Mouse (Mus musculus) embryonic facial prominence, embryonic 14.5 days (tissue): ENCODE results near the gene Cela1. TPM values are rescaled to one million over a fixed set of nuclear protein-coding genes. Genes with fewer than 3 reads are reported as not detected.
A peak's percentile ranks its signal among the peaks of the same experiment; 100 is the strongest.

Experiments used
- ATAC-seq: fragments of 200-750 bp; cut with Nextera tagmentation; 2 replicates; pipeline ENCODE4 v1.8.0; 2017; ENCODE audit warnings: low read depth, moderate number of reproducible peaks, moderate TSS enrichment
- DNase-seq: peaks from one replicate; pipeline ENCODE4 v3.0.0-alpha.2; 2015; ENCODE audit warnings: low spot score
- H3K27ac ChIP-seq: fragments of 300-500 bp; sonication (generic); replicated peaks from 2 replicates; pipeline ENCODE4 v1.5.1; 2014; ENCODE audit warnings: low read depth, mild to moderate bottlenecking, low read length, moderate library complexity
- H3K27me3 ChIP-seq: fragments of 300-500 bp; sonication (generic); replicated peaks from 2 replicates; pipeline ENCODE4 v1.6.1; 2014; ENCODE audit warnings: low read length; ENCODE audit not compliant: control insufficient read depth, insufficient read depth
- H3K36me3 ChIP-seq: fragments of 300-500 bp; sonication (generic); 2 replicates; pipeline ENCODE4 v1.6.1; 2014; ENCODE audit warnings: low read length, mixed read lengths; ENCODE audit not compliant: control insufficient read depth, insufficient read depth
- H3K4me1 ChIP-seq: fragments of 300-500 bp; sonication (generic); 2 replicates; pipeline ENCODE4 v1.6.1; 2014; ENCODE audit warnings: antibody characterized with exemption, low read length; ENCODE audit not compliant: control insufficient read depth, insufficient read depth
- H3K4me2 ChIP-seq: fragments of 300-500 bp; sonication (generic); 2 replicates; pipeline ENCODE4 v1.6.1; 2014; ENCODE audit warnings: low read depth, mild to moderate bottlenecking, low read length, moderate library complexity, mixed read lengths
- H3K4me3 ChIP-seq: fragments of 300-500 bp; sonication (generic); 2 replicates; pipeline ENCODE4 v1.5.1; 2014; ENCODE audit warnings: low read depth, mild to moderate bottlenecking, low read length
- H3K9ac ChIP-seq: fragments of 300-500 bp; sonication (generic); 2 replicates; pipeline ENCODE4 v1.6.1; 2014; ENCODE audit warnings: low read depth, mild to moderate bottlenecking, low read length, moderate library complexity, mixed read lengths
- H3K9me3 ChIP-seq: fragments of 300-500 bp; sonication (generic); 2 replicates; pipeline ENCODE4 v1.6.1; 2016; ENCODE audit warnings: low read length; ENCODE audit not compliant: control insufficient read depth
- WGBS: fragments of 180-500 bp; shearing (Covaris S2); extraction: QIAGEN DNeasy Blood & Tissue Kit; methylation state at CpG from one replicate; pipeline ENCODE4 v1.1.7; 2014; 5-methylcytosine and 5-hydroxymethylcytosine counted together
- polyA plus RNA-seq: library from polyadenylated mRNA; unstranded; fragments of >200 nt; fragmentation: Nextera tagmentation; extraction: Ambion mirVana; gene quantifications from 2 replicates; pipeline ENCODE4 v1.2.1, GENCODE M21; 2014

Cela1 gene
- polyA plus RNA-seq, 1 experiment from 2014 or later: 3.8 TPM

DNA sequence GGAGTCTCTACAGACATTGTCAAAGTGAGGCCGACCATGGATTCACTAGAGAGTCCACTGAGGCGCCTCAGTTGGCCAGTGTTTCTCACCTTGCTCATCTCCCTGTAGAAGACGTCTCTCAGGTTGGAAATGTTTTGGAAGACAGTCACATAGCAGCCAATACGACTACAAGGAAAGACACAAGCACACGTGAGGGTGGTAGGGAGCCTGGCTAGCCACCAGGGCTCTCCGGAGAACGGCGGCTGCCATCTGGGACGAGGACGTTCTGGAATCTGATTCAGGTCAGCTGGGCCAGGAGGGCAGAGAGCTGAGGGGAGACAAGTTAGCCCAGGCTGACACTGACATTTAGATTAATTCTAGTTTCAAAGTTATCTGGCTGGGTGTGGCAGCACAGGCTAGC lies 37.6 kb downstream of the Cela1 start:
- ATAC-seq: no peak
- 83% methylated on average over 10 of the region's 10 CpGs for WGBS

DNA sequence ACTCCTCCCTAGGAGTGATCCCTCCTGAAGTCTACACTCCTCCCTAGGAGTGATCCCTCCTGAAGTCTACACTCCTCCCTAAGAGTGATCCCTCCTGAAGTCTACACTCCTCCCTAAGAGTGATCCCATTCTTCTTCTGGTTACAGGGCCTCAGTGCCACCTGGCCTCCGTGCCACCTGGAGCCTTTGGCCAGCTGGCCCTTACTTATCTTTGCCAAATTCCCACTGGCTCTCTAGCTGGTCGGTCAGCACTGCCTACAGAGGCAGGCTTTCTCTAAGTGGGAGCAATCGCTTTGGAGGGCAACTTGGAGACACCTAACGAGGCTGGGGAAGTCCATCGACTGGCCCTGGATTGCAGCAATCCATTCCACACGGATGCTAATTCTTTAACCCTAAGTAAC lies 41.6 kb downstream of the Cela1 start:
- 65% methylated on average over 6 of the region's 6 CpGs for WGBS
- Histone ChIP-seq H3K4me1 (no peaks in the 10 kb centered on the region), H3K4me2 (no peak overlapping the region), H3K9ac (no peak overlapping the region), H3K36me3 (no peaks in the 10 kb centered on the region), H3K27ac (no peak overlapping the region), H3K4me3 (no peak overlapping the region), H3K27me3 (no peaks in the 10 kb centered on the region), H3K9me3 (no peaks in the 10 kb centered on the region)
- ATAC-seq (no peak), DNase-seq (no peak)

More for the DNA sequence above, 37.6 kb downstream of the Cela1 start:
- no peak overlapping the region for H3K4me3 ChIP-seq
- H3K27me3 ChIP-seq: no peaks in the 10 kb centered on the region
- no peaks in the 10 kb centered on the region for H3K4me1 ChIP-seq
- H3K9me3 ChIP-seq: no peaks in the 10 kb centered on the region
- H3K4me2 ChIP-seq: no peak overlapping the region
- H3K9ac ChIP-seq: no peak overlapping the region
- DNase-seq: no peak
- H3K27ac ChIP-seq: no peak overlapping the region
- H3K36me3 ChIP-seq: no peaks in the 10 kb centered on the region

DNA sequence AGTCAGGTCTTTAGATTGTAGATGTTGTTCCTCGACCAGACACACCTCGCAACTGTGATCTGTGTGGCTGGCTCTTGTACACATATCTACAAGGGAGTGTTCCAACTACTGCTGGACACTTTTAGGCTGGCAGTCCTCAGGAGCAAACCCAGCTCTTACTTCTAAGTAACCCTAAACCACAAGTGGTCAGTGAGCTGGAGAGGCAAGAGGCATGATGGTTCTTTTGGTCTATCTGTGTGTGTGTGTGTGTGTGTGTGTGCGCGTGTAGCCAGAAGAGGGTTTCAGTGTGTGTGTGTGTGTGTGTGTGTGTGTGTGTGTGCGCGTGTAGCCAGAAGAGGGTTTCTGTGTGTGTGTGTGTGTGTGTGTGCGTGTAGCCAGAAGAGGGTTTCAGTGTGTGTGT lies 45.3 kb downstream of the Cela1 start:
- 93% methylated on average over 5 of the region's 7 CpGs for WGBS

DNA sequence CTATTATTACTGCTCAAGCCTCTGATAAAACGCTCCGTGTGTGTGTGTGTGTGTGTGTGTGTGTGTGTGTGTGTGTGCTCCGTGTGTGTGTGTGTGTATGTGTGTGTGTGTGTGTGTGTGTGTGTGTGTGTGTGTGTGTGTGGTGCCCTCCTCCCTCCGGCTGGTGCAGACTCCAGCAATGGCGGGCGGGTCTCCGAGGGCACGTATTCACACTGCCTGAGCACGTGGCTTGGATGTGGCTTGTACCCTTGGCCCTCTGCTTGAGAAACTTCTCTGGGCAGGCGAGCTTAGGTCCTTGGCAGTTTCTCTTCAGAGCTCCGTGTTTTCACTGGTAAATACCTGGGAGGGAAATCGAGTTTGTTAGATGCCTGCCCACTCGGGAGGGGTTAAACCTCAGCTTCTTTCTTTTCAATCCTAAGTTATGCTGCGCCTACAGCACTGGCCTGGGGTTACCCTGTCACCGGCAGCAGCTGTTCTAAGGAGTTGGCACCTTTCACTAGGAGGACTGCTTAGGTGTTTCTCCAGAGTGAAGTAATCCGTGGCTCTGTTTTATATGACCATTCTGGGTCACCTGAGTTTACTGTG lies 46.4 kb downstream of the Cela1 start:
- H3K9me3 ChIP-seq: no peaks in the 10 kb centered on the region
- no peak for ATAC-seq
- H3K27ac ChIP-seq: no peak overlapping the region
- no peak overlapping the region for H3K4me2 ChIP-seq
- 59% methylated on average over 11 of the region's 16 CpGs for WGBS
- H3K27me3 ChIP-seq: peaks cover 25% of the 10 kb centered on the region
- no peak for DNase-seq
- H3K4me1 ChIP-seq: peaks cover 6% of the 10 kb centered on the region
- no peaks in the 10 kb centered on the region for H3K36me3 ChIP-seq
- H3K9ac ChIP-seq: no peak overlapping the region
- no peak overlapping the region for H3K4me3 ChIP-seq

More for the DNA sequence above, 45.3 kb downstream of the Cela1 start:
- peaks cover 13% of the 10 kb centered on the region for H3K27me3 ChIP-seq
- H3K9ac ChIP-seq: no peak overlapping the region
- no peak for ATAC-seq
- H3K4me1 ChIP-seq: no peaks in the 10 kb centered on the region
- no peaks in the 10 kb centered on the region for H3K36me3 ChIP-seq
- no peak overlapping the region for H3K27ac ChIP-seq
- H3K9me3 ChIP-seq: no peaks in the 10 kb centered on the region
- no peak overlapping the region for H3K4me3 ChIP-seq
- no peak overlapping the region for H3K4me2 ChIP-seq
- DNase-seq: no peak

DNA sequence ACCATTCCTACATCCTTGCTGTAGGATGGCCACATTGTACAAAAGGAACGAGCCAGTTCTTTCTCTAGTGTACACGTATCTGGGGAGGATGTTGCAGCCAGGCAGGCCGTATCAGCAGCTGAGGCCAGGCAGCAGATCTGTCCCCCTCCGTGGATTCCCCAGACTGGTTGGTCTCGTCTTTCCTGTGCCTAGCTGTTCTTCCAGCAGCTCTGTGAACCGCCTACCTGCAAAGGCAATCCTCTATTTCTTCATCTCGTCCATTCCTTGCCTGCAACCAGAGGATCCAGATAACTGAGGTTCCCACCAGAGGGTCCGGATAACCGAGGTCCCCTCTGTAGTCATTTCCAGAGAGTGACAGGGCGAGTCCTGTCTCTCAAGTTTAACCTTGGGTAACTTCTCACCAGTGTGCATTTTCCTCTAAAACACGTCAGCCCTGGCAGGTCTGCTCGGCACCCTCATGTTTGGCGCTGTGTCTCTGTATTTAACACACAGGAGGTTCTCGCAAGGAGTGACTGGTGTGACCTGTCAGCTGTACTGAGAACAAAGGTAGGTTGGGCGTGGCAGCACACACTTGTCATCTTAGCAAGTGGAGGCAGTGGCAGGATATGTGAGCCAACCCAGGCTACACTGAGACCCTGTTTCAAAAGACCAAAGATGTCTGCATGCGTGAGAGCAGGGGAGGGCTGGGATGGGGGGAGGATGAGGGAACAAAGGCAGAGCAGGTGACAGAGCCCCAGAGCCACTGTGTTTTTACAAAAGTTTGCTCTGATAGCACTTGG lies 47.6 kb downstream of the Cela1 start:
- Histone ChIP-seq H3K27ac (no peak overlapping the region), H3K4me2 (no peak overlapping the region), H3K9ac (no peak overlapping the region), H3K36me3 (no peaks in the 10 kb centered on the region), H3K27me3 (peaks cover 36% of the 10 kb centered on the region), H3K9me3 (no peaks in the 10 kb centered on the region), H3K4me1 (peaks cover 13% of the 10 kb centered on the region), H3K4me3 (no peak overlapping the region)
- DNase-seq (peak; percentile 30), ATAC-seq (no peak)
- WGBS: 62% methylated on average over 16 of the region's 16 CpGs

DNA sequence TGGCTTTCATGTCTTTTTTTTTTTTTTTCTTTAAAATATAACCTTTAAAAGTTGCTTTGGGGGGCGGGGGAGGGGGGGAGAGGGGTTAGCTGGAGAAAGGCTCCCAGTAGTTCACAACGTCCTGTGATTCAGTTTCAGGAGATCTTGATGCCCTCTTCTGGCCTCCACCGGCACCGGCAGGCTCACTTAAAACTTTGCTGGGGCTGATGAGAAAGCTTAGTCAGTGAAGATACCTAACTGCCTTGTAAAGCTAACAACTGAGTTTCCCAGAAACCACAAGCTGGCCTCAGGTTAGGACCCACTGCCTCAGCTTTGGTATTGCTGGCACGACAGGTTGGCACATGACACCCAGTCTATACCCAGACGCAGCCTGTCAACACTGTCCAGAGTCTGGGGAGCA lies 50.1 kb downstream of the Cela1 start:
- Histone ChIP-seq H3K4me1 (peaks cover 13% of the 10 kb centered on the region), H3K27ac (no peak overlapping the region), H3K4me3 (no peak overlapping the region), H3K4me2 (no peak overlapping the region), H3K27me3 (peaks cover 50% of the 10 kb centered on the region), H3K36me3 (no peaks in the 10 kb centered on the region), H3K9ac (no peak overlapping the region), H3K9me3 (no peaks in the 10 kb centered on the region)
- peak; percentile 46 for DNase-seq
- no peak for ATAC-seq
- 19% methylated on average over 6 of the region's 6 CpGs for WGBS

DNA sequence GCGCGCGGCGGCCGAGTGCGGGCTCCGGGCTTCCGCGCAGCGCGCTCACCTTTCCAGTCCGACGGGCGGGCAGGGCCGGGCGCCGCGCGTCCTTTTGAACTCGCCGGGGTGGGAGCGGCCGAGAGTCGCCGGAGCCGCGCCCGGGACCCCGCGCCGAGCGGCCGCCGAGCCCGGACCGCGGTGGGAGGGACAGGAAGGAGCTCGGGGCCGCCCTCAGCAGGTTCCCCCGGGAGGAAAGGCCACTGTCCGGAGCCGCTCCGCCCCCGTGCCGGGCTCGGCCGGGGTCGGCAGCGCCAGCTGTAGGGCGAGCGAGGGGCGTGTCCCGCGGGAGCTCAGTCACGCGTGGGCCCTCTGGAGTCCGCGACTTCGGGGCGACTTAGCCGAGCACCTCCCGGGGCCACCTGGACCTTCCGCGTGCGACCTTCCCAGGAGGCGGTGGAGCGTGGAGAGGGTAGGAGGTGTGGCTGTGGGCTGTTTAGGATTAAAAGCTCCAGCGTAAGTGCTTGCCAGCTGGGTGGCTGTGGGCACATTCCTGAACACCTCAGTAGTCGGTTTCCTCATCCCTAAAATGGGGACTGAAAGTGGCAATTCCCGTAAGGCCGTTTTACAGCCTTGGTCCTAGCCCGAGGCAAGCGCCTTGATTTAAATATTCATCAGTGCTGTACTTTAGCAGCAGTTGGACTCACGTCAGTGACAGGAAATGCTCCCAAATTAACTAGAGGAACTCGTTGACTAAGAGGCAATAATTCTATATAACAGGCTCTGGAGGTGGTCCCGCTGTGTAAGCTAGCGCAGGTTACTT lies 50.8 kb downstream of the Cela1 start, which contains the start of gene Smagp:
TSS of gene Smagp (minus strand) at position 241 of the 802 bp plus-strand sequence.
- ATAC-seq (peak; percentile 53; the same call in 1 of the 2 replicates), DNase-seq (peak; percentile 44)
- Histone ChIP-seq H3K9me3 (no peaks in the 10 kb centered on the region), H3K4me2 (peak within 1 kb of the TSS; percentile 94), H3K27me3 (peaks cover 50% of the 10 kb centered on the region), H3K9ac (peak within 1 kb of the TSS; percentile 60), H3K36me3 (no peaks in the 10 kb centered on the region), H3K4me1 (peaks cover 13% of the 10 kb centered on the region), H3K4me3 (peak within 1 kb of the TSS; percentile 59), H3K27ac (no peak within 1 kb of the TSS)
- WGBS: 1% methylated on average over 29 of the region's 77 CpGs

DNA sequence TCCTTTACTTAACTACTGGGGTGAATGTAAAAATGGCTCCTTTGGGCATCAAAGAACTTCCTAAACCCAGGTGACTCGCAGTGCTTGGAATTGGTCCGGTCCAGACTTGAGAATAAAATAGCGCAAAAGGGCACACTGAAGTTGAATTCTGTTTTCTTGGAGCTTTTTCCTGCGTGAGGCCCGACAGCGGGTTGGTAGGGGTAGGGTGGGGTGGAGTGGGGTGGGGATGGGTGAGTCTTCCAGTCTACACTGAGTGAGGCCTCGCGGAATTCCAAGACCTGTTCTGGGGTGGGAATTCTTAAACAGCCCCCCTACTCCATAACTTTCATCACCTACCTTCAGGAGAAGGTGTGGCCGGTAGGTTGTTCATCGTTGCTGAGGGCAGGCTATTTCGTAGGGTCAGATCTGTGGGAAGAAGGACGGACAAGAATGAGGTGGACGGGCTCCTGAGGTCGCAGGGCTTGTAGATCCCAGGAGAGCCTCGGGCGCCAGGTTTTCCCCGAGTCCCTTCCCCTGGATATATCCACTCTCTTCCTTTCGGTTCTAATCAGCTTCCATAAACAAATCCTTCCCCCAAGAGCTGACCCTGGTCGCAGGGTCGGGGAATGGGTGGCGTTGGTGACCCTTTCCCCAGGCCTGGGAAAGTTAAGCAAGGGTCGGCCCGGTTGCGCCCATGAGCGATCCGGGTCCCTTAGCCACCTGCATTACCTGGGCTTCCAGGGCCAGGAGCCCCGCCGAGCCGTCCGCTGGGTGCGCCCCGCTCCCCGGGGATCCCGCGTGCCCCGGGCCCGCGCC lies 51.7 kb downstream of the Cela1 start:
- DNase-seq: no peak
- Histone ChIP-seq H3K4me2 (peak overlapping the region; percentile 94), H3K4me1 (peaks cover 13% of the 10 kb centered on the region), H3K9me3 (no peaks in the 10 kb centered on the region), H3K27ac (no peak overlapping the region), H3K4me3 (peak overlapping the region; percentile 59), H3K27me3 (peaks cover 50% of the 10 kb centered on the region), H3K9ac (peak overlapping the region; percentile 60), H3K36me3 (no peaks in the 10 kb centered on the region)
- 4% methylated on average over 27 of the region's 38 CpGs for WGBS
- ATAC-seq: no peak
